Mouse (Mus musculus): Measurements from ENCODE around the gene Smim1. TPM values are rescaled to one million over a fixed set of nuclear protein-coding genes. Genes with fewer than 3 reads are reported as not detected.
A peak's percentile ranks its signal among the peaks of the same experiment; 100 is the strongest.

Gene Smim1
- polyA plus RNA-seq, 1 experiment from 2014 or later: 93.6 TPM

DNA sequence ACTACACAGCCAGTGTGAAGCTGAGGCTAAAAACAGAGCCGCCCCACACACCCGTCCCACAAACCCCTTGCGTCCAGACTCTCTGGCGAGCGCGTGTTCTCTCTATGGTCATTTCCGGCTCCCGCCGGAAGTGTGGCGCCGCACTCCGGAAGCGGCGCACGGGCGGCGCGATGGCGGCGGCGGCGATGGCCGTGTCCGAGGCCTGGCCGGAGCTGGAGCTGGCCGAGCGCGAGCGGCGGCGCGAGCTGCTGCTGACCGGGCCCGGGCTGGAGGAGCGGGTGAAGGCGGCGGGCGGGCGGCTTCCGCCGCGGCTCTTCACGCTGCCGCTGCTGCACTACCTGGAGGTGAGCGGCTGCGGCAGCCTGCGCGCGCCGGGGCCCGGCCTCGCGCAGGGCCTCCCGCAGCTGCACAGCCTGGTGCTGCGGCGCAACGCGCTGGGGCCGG is 14.4 kb downstream of the Smim1 start, which contains the start of gene Lrrc47:
TSS of gene Lrrc47 (plus strand) at position 86 of the 444 bp plus-strand sequence.
- peak within 1 kb of the TSS; percentile 91 for H3K4me3 ChIP-seq (ENCODE audit: low read depth, low read length)
- DNase-seq: peak; percentile 86
- H3K9ac ChIP-seq (replicated peaks): peak within 1 kb of the TSS; percentile 95
- H3K4me1 ChIP-seq (ENCODE audit: insufficient read depth): peaks cover 18% of the 10 kb centered on the region
- H3K4me2 ChIP-seq (ENCODE audit: low read depth, low read length): peak within 1 kb of the TSS; percentile 96
- 2% methylated on average over 28 of the region's 59 CpGs for WGBS (ENCODE audit: insufficient replicate concordance)
- ATAC-seq: peak; percentile 95
- no peaks in the 10 kb centered on the region for H3K9me3 ChIP-seq (ENCODE audit: low read length)
- no peak for TF ChIP-seq EP300 (IDR thresholded peaks at IDR 0.05; ENCODE audit: low read depth)
- peak; percentile 6; the same call in 1 of the 2 replicates for TF ChIP-seq CTCF (IDR thresholded peaks at IDR 0.05; ENCODE audit: low read depth)
- no peaks in the 10 kb centered on the region for H3K27me3 ChIP-seq (ENCODE audit: insufficient read depth, low read length)
- H3K27ac ChIP-seq (ENCODE audit: low read depth): peak within 1 kb of the TSS; percentile 78
- peaks cover 17% of the 10 kb centered on the region for H3K36me3 ChIP-seq (replicated peaks; ENCODE audit: insufficient read depth, low read length)

GRCm38 (mm10) chr4:154010907-154011645 is 15.0 kb downstream of the Smim1 start:
- Histone ChIP-seq H3K36me3 (replicated peaks; ENCODE audit: insufficient read depth, low read length) (peaks cover 14% of the 10 kb centered on the region), H3K27ac (ENCODE audit: low read depth) (no peak overlapping the region; the same call in 1 of the 2 replicates), H3K4me1 (ENCODE audit: insufficient read depth) (peaks cover 18% of the 10 kb centered on the region), H3K4me3 (ENCODE audit: low read depth, low read length) (peak overlapping the region; percentile 91), H3K9ac (replicated peaks) (peak overlapping the region; percentile 95), H3K27me3 (ENCODE audit: insufficient read depth, low read length) (no peaks in the 10 kb centered on the region), H3K9me3 (ENCODE audit: low read length) (no peaks in the 10 kb centered on the region), H3K4me2 (ENCODE audit: low read depth, low read length) (peak overlapping the region; percentile 96)
- peak; percentile 47 for ATAC-seq
- WGBS (ENCODE audit: insufficient replicate concordance): 29% methylated on average over 13 of the region's 13 CpGs
- DNase-seq: no peak
- TF ChIP-seq EP300 (IDR thresholded peaks at IDR 0.05; ENCODE audit: low read depth): no peak
- no peak for TF ChIP-seq CTCF (IDR thresholded peaks at IDR 0.05; ENCODE audit: low read depth)

DNA sequence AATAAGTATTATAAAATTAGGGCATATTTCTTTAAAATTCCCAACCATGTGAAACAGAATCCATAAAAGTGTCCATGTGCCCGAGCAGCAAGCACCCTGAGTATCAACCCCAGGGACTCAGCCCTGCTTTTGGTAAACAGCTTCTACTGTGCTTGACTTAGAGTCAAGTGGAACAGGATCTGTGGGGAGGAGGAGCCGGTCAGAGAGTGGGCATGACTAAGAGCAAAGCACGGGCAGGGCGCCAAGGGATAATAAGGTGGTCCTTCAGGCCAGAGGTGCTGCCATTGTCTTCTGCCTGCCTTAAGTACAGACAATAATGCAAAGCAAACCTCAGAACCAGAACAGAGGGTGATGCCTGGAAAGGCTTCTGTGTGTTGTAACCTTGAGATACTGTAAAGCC is 18.3 kb downstream of the Smim1 start:
- ATAC-seq: no peak
- no peaks in the 10 kb centered on the region for H3K27me3 ChIP-seq (ENCODE audit: insufficient read depth, low read length)
- H3K4me2 ChIP-seq (ENCODE audit: low read depth, low read length): no peak overlapping the region
- H3K27ac ChIP-seq (ENCODE audit: low read depth): no peak overlapping the region
- no peaks in the 10 kb centered on the region for H3K9me3 ChIP-seq (ENCODE audit: low read length)
- TF ChIP-seq CTCF (IDR thresholded peaks at IDR 0.05; ENCODE audit: low read depth): no peak
- TF ChIP-seq EP300 (IDR thresholded peaks at IDR 0.05; ENCODE audit: low read depth): no peak
- 76% methylated on average over 4 of the region's 4 CpGs for WGBS (ENCODE audit: insufficient replicate concordance)
- H3K4me1 ChIP-seq (ENCODE audit: insufficient read depth): peaks cover 7% of the 10 kb centered on the region
- H3K4me3 ChIP-seq (ENCODE audit: low read depth, low read length): no peak overlapping the region
- H3K36me3 ChIP-seq (replicated peaks; ENCODE audit: insufficient read depth, low read length): peaks cover 17% of the 10 kb centered on the region
- no peak for DNase-seq
- H3K9ac ChIP-seq (replicated peaks): no peak overlapping the region

GRCm38 (mm10) chr4:154006264-154006663 is 19.8 kb downstream of the Smim1 start:
- Histone ChIP-seq H3K9ac (replicated peaks) (no peak overlapping the region), H3K4me3 (ENCODE audit: low read depth, low read length) (no peak overlapping the region), H3K36me3 (replicated peaks; ENCODE audit: insufficient read depth, low read length) (peaks cover 21% of the 10 kb centered on the region), H3K27ac (ENCODE audit: low read depth) (no peak overlapping the region), H3K4me1 (ENCODE audit: insufficient read depth) (peaks cover 2% of the 10 kb centered on the region; the same call in 1 of the 2 replicates), H3K27me3 (ENCODE audit: insufficient read depth, low read length) (no peaks in the 10 kb centered on the region), H3K9me3 (ENCODE audit: low read length) (no peaks in the 10 kb centered on the region), H3K4me2 (ENCODE audit: low read depth, low read length) (no peak overlapping the region)
- DNase-seq (no peak), ATAC-seq (no peak)
- WGBS (ENCODE audit: insufficient replicate concordance): 84% methylated on average over 6 of the region's 6 CpGs
- TF ChIP-seq CTCF (IDR thresholded peaks at IDR 0.05; ENCODE audit: low read depth) (no peak), EP300 (IDR thresholded peaks at IDR 0.05; ENCODE audit: low read depth) (no peak)

- H3K4me1 ChIP-seq (ENCODE audit: insufficient read depth): no peaks in the 10 kb centered on the region
- H3K4me3 ChIP-seq (ENCODE audit: low read depth, low read length): no peak overlapping the region
- no peak overlapping the region for H3K4me2 ChIP-seq (ENCODE audit: low read depth, low read length)
- no peak for ATAC-seq
- WGBS (ENCODE audit: insufficient replicate concordance): 84% methylated on average over 5 of the region's 5 CpGs
- no peak overlapping the region for H3K27ac ChIP-seq (ENCODE audit: low read depth)
- H3K9me3 ChIP-seq (ENCODE audit: low read length): no peaks in the 10 kb centered on the region
- no peak overlapping the region for H3K9ac ChIP-seq (replicated peaks)
- no peaks in the 10 kb centered on the region for H3K27me3 ChIP-seq (ENCODE audit: insufficient read depth, low read length)
- H3K36me3 ChIP-seq (replicated peaks; ENCODE audit: insufficient read depth, low read length): peaks cover 21% of the 10 kb centered on the region
- no peak for TF ChIP-seq EP300 (IDR thresholded peaks at IDR 0.05; ENCODE audit: low read depth)
- no peak for TF ChIP-seq CTCF (IDR thresholded peaks at IDR 0.05; ENCODE audit: low read depth)
- no peak for DNase-seq
These were observed 20.5 kb downstream of the Smim1 start for GRCm38 (mm10) chr4:154005488-154005887.

DNA sequence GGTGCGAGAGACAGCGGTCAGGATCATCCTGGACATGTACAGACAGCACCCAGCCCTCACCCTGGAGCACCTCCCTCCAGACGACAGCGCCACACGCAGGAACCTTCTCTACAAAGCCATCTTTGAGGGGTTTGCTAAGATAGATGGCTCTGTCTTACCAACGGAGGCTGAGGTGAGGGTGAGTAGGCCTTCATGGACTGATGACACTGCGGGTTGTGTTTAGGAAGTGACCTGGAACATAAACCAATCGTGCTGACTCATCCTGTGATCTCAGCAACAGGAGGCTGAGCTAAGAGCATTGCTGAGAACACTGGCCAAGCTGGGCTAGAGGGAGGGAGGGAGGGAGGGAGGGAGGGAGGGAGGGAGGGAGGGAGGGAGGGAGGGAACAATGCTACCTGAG is 32.5 kb downstream of the Smim1 start:
- Histone ChIP-seq H3K4me1 (ENCODE audit: insufficient read depth) (no peaks in the 10 kb centered on the region), H3K4me2 (ENCODE audit: low read depth, low read length) (no peak overlapping the region), H3K27me3 (ENCODE audit: insufficient read depth, low read length) (no peaks in the 10 kb centered on the region), H3K36me3 (replicated peaks; ENCODE audit: insufficient read depth, low read length) (peaks cover 65% of the 10 kb centered on the region), H3K27ac (ENCODE audit: low read depth) (no peak overlapping the region), H3K4me3 (ENCODE audit: low read depth, low read length) (no peak overlapping the region), H3K9ac (replicated peaks) (no peak overlapping the region), H3K9me3 (ENCODE audit: low read length) (no peaks in the 10 kb centered on the region)
- no peak for ATAC-seq
- DNase-seq: no peak
- WGBS (ENCODE audit: insufficient replicate concordance): 88% methylated on average over 8 of the region's 8 CpGs
- no peak for TF ChIP-seq CTCF (IDR thresholded peaks at IDR 0.05; ENCODE audit: low read depth)
- TF ChIP-seq EP300 (IDR thresholded peaks at IDR 0.05; ENCODE audit: low read depth): no peak
